Mouse (Mus musculus) v-Abl transformed pro-B cells (cell line): ENCODE results near the gene Entpd1.

Experiments used
- in situ Hi-C, 2 experiments: fragments of 400-800 bp; cut with MboI; formaldehyde crosslinking; loops; one replicate each; pipeline ENCODE4 v1.15.1; 2025; ENCODE audit not compliant: unreplicated experiment in 2 of 2

The Entpd1 gene

DNA sequence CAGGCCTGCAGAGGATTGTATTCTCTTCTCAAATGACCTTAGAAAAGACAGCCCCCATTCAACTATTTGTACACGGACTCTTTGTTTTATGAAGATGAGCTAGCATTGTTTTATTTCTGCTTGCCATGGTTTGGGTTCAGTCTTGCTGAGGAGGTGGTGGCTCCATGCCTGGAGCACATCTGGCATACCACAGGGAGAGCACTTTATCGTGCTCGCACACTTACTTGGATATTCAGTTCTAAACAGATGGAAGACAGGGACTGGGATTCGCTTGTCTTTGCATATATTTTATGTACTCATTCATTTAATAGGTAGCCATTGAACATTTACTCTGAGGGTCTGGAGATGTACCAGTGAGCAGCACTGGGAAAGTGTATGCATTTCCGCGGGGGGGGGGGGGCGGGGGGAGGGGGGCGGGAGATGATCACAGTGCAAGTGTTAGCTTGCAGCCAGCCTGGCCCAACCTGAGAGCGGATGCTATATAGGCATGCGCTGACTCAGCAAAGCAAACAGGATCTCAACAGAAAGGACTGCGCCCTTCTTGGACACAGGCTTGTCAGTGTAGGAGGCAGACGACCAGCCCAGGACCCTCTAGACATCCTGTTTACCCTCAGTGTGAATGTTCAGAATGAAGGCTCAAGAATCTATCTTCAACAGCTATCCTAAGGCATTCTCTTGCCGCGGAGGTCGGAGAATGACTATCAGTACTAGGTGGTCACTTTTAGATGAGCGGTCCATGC lies 100.9 kb downstream of the Entpd1 start:
- in situ Hi-C loops, result loop anchor here in 1 of 2 experiments (10.0 kb wide), 1 partner anchor 58 kb away; no protein-coding TSS in a partner anchor

DNA sequence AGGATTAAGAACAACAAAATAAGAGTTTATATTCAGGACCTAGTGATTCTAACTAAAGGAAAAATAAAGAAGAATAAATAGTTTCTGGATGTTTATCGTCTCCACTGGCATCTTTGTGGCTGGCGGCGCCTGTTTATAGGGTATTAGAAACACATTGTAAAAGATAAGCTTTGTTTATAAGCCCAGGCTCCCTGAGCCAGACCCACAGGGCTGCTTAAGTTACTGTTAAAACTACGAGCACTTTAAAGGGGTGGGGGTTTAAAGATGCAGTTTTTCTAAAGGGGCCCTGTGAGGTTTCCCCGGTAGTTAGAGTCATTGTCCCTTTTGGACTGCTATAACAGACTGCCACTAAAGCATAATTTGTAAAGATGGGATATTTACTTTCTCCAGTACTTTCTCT lies 102.5 kb downstream of the Entpd1 start:
- in situ Hi-C loops, result loop anchor here in 1 of 2 experiments (10.0 kb wide), 1 partner anchor 60 kb away; no protein-coding TSS in a partner anchor

GRCm38 (mm10) chr19:40716981-40717380 lies 104.8 kb downstream of the Entpd1 start:
- in situ Hi-C loops, result loop anchor here in 1 of 2 experiments (10.0 kb wide), 1 partner anchor 62 kb away; no protein-coding TSS in a partner anchor

DNA sequence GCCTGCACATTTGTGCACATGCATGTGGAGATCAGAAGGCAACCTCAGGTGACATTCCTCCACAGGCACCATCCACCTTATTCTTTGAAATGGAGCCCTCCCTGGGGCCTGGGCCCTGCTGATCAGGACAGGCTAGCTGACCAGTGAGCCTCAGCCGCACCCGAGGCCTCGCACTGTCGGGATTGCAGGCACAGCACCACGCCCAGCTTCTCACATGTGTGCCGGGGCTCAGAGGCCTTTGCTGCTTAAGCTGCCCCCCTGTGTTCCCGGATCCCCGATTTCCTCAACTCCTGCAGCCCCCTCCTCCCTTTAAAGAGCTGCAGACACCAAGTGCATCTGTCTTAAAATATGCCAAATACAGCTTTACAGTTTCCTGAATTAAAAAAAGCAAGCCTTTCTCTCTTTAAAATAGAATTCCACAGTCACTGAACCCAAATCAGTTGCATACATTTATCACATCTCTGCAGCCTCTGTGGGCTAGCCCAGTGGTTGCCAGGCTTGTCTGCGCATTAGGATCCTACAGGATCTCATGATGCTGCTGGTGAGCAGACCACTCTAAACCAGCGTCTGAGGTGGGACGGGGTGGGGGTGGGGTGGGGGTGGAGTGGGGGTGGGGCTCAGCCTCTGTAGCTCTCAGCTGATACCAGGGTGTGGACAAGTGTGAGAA lies 107.4 kb downstream of the Entpd1 start:
- in situ Hi-C loops, result loop anchor here (5.0 to 10.0 kb wide), 5 partner anchors 65 to 365 kb away; partner anchors contain the start of genes Entpd1 (in 2 of the 2), Tctn3 (in 2 of the 2) and Aldh18a1 (in 1 of the 2)

DNA sequence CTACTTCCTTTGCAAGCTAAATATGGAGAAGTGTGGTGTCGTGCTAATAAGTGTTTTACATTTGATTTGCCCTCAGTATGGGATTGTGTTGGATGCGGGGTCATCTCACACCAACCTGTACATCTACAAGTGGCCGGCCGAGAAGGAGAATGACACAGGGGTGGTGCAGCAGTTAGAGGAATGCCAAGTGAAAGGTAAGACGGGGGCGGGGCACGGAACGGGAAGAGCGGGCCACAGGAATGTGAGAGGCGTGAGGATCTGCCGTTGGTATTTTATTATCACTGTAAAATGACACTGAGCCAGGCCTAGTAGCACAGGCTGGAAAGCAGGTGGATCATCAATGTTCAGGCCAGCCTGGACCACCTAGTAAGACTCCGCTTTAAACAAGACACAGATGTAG lies 108.2 kb downstream of the Entpd1 start:
- in situ Hi-C loops, result loop anchor here (5.0 to 10.0 kb wide), 4 partner anchors 108 to 366 kb away; partner anchors contain the start of genes Entpd1 (in 2 of the 2), Tctn3 (in 2 of the 2) and Aldh18a1 (in 1 of the 2)

GRCm38 (mm10) chr19:40722137-40723038 lies 110.2 kb downstream of the Entpd1 start:
- in situ Hi-C loops, result loop anchor here (5.0 to 10.0 kb wide), 4 partner anchors 110 to 368 kb away; partner anchors contain the start of genes Entpd1 (in 2 of the 2), Tctn3 (in 2 of the 2) and Aldh18a1 (in 1 of the 2)

GRCm38 (mm10) chr19:40723516-40723915 lies 111.3 kb downstream of the Entpd1 start:
- in situ Hi-C loops, result loop anchor here (5.0 to 10.0 kb wide), 4 partner anchors 111 to 369 kb away; partner anchors contain the start of genes Entpd1 (in 2 of the 2), Tctn3 (in 2 of the 2) and Aldh18a1 (in 1 of the 2)

GRCm38 (mm10) chr19:40726148-40726547 lies 114.0 kb downstream of the Entpd1 start:
- in situ Hi-C loops, result loop anchor here in 1 of 2 experiments (10.0 kb wide), 1 partner anchor 371 kb away; no protein-coding TSS in a partner anchor

DNA sequence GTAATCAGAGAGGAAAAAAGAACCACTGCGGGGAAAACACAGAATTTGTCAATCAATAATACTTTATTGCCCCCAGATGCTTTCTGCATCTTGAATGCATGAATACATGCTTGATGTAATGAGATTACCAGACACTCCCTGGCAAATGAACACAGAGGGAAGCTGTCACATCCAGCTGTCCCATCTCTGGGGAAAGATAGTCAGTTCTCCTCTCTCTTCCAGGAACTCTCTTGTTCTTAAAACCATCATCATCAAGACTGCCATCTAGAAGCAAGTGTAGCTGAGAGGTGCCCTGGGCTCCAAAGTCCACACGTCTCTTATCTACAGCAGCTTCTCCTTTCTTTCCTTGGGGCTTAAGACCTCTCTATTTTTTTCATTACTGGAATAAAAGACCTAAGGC lies 114.4 kb downstream of the Entpd1 start:
- in situ Hi-C loops, result loop anchor here in 1 of 2 experiments (10.0 kb wide), 1 partner anchor 372 kb away; no protein-coding TSS in a partner anchor

DNA sequence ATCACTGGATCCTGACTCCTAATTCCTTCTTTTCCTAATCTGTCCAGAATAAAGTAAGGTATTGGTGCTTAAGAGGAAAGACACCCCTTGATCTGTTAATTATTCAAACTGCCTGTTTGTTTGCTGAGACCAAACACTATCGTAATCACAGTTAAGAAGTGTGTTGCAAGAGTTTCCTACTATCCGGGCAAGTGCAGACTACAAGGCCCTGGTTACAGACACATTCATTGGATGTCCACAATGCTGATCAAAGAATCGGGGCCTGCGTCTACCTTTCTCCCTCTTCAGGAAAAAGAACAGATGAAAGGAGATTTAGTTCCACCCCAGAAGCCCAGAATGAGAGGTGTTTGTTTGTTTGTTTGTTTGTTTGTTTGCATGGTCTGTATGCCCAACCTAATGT lies 116.0 kb downstream of the Entpd1 start:
- in situ Hi-C loops, result loop anchor here in 1 of 2 experiments (10.0 kb wide), 1 partner anchor 373 kb away; no protein-coding TSS in a partner anchor

GRCm38 (mm10) chr19:40728732-40729420 lies 116.7 kb downstream of the Entpd1 start:
- in situ Hi-C loops, result loop anchor here in 1 of 2 experiments (10.0 kb wide), 1 partner anchor 374 kb away; no protein-coding TSS in a partner anchor

DNA sequence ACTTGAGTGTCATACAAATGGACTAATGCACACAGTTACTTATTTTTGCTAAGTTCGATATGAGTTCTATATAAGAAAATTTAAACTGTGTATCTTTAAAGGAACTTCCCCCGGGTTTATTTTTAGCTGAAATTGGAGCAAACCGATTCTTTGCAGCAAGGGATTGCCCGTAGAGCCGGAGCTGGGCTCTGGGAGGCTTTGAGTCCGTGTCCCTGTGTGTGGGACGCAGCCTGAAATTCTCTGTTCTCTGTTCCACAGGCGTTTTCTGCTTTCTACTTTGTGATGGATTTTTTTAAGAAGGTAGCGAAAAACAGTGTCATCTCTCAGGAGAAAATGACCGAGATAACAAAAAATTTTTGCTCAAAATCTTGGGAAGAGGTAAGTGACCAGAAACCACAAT lies 121.2 kb downstream of the Entpd1 start:
- in situ Hi-C loops, result loop anchor here in 1 of 2 experiments (5.0 to 10.0 kb wide), 2 partner anchors 346 to 1769 kb away; no protein-coding TSS in a partner anchor

GRCm38 (mm10) chr19:40733849-40734248 lies 121.7 kb downstream of the Entpd1 start:
- in situ Hi-C loops, result loop anchor here in 1 of 2 experiments (5.0 to 10.0 kb wide), 2 partner anchors 347 to 1769 kb away; no protein-coding TSS in a partner anchor

DNA sequence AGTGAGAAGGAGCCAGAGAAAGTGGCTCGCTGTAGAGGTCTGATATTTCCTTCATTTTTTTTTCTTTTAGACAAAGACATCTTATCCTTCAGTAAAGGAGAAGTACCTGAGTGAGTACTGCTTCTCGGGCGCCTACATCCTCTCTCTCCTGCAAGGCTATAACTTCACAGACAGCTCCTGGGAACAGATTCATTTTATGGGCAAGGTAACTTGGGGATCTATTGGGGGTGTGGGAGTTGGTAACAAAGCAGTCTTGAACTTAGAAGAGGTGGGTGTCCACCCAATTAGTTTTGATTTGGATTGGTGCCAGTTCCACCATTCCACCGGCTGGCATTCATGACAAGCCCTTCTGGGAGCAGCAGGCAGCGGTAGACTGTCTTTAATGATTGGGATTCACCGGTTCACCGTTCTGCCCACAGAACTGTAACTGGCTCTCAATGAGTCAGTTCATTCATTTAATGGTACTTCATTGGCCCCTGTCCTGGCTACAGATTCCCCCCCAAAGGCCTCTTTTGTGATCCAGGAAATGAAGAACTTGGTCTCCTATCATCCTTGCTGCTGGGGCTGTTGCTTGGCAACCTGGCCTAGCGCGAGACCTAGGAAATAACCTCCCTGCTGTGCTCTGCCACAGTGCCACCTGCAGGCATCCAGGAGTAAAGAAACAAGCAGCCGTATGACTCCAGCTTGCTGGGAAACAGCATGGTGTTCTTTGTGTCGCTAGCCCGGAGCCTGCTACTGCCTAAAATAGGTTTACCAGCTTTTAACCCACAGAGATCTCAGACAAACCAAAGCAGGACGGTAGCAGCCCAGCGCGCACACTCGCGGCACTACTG lies 124.7 kb downstream of the Entpd1 start:
- in situ Hi-C loops, result loop anchor here in 1 of 2 experiments (10.0 kb wide), 1 partner anchor 1772 kb away; no protein-coding TSS in a partner anchor

DNA sequence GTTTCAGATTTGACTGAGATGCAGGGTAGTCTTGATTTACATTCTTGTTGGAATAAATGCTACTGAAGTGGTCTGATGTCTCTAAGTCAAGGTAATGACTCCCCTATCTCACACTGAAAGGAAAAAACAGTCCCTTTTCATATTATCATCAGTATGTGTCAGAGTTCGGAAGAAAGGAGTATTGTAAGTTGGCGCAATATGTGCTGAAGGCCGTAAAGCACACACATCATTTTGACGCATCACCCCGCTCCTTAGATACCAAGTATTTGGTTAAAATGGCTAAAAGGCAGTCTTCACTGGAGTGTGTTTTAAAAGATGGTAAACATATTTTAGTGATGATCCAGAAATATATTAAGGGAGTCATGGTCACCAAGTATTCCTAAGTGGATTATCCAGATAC lies 125.4 kb downstream of the Entpd1 start:
- in situ Hi-C loops, result loop anchor here in 1 of 2 experiments (10.0 kb wide), 1 partner anchor 1773 kb away; no protein-coding TSS in a partner anchor

DNA sequence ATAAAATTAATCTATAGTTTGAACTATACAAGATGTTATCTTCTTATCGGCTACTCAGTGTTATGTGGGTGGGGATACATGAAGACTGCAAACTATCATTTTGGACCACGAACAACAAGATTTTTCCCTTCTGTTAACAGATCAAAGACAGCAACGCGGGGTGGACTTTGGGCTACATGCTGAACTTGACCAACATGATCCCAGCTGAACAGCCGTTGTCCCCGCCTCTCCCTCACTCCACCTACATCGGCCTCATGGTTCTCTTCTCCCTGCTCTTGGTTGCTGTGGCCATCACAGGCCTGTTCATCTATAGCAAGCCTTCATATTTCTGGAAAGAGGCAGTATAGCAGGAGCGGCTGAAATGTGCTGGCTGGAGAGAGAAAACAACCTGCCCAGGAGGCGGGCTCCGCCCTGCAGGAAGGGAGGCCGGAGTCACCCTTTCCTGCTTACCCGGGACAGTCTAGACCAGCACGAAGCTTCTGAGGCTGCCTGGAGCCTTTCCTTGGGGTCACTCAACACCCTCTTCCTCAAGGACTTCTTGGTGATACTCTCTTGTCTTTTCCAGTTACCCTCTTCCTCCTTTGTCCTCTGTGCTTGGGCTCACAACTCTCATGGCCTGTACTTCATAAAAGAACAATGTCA lies 126.6 kb downstream of the Entpd1 start:
- in situ Hi-C loops, result loop anchor here in 1 of 2 experiments (10.0 kb wide), 1 partner anchor 1774 kb away; no protein-coding TSS in a partner anchor

GRCm38 (mm10) chr19:40746603-40747002 lies 134.4 kb downstream of the Entpd1 start:
- in situ Hi-C loops, result no loop called here
